Mouse (Mus musculus) splenic B cell, adult 2 months (primary cell): ENCODE results near the gene Idua.
A peak's percentile ranks its signal among the peaks of the same experiment; 100 is the strongest.
"Not testable (repeated sequence)": the region's sequence is repeated elsewhere in the genome, so short reads cannot be mapped to it uniquely, and the experiment has no call there.

Experiments used
- DNase-seq: peaks from one replicate; pipeline ENCODE4 v3.0.0-alpha.2; 2011; ENCODE audit warnings: low read depth, low spot score
- H3K27me3 ChIP-seq: 2 replicates; pipeline ENCODE4 v1.6.1; 2012; ENCODE audit warnings: mild to moderate bottlenecking, low read length, moderate library complexity, mixed read lengths; ENCODE audit not compliant: control insufficient read depth, poor library complexity, insufficient read depth, severe bottlenecking
- H3K36me3 ChIP-seq: 2 replicates; pipeline ENCODE4 v1.6.1; 2012; ENCODE audit warnings: mild to moderate bottlenecking, low read length, moderate library complexity, mixed read lengths; ENCODE audit not compliant: control insufficient read depth, poor library complexity, insufficient read depth, severe bottlenecking

Gene Idua

GRCm38 (mm10) chr5:108659698-108660631 is at the start of gene Idua:
Idua (plus strand) TSS chr5:108660331.
- no peaks in the 10 kb centered on the region; the same call in none of the 2 replicates for H3K36me3 ChIP-seq
- H3K27me3 ChIP-seq = no peaks in the 10 kb centered on the region
- no peak for DNase-seq

- H3K36me3 ChIP-seq = peaks cover 12% of the 10 kb centered on the region
- no peak for DNase-seq
- H3K27me3 ChIP-seq = no peaks in the 10 kb centered on the region
Observed at GRCm38 (mm10) chr5:108610426-108610825, 49.7 kb upstream of the Idua start.

- no peak for DNase-seq
- peaks cover 10% of the 10 kb centered on the region for H3K36me3 ChIP-seq
- no peaks in the 10 kb centered on the region for H3K27me3 ChIP-seq
Observed at GRCm38 (mm10) chr5:108621870-108622269, 38.3 kb upstream of the Idua start.

GRCm38 (mm10) chr5:108626050-108626660 is 34.0 kb upstream of the Idua start:
- H3K36me3 ChIP-seq = peaks cover 10% of the 10 kb centered on the region
- H3K27me3 ChIP-seq = no peaks in the 10 kb centered on the region
- no peak for DNase-seq

- H3K27me3 ChIP-seq = no peaks in the 10 kb centered on the region
- peak; percentile 38 for DNase-seq
- peaks cover 6% of the 10 kb centered on the region; the same call in 1 of the 2 replicates for H3K36me3 ChIP-seq
Observed at GRCm38 (mm10) chr5:108628891-108629633, 31.1 kb upstream of the Idua start.

- H3K36me3 ChIP-seq = 0 out of 2 replicates have a peak, but pooled peaks cover 2% of the 10 kb centered on the region
- no peaks in the 10 kb centered on the region for H3K27me3 ChIP-seq
- DNase-seq = peak; percentile 96
Observed at GRCm38 (mm10) chr5:108629634-108630483, 30.3 kb upstream of the Idua start, which contains the start of the genes Gak and Tmem175. Gak (minus strand) TSS chr5:108629755. Tmem175 (plus strand) TSS chr5:108629770.

GRCm38 (mm10) chr5:108633676-108634075 is 26.5 kb upstream of the Idua start:
- no peak for DNase-seq
- Histone ChIP-seq H3K36me3 (no peaks in the 10 kb centered on the region), H3K27me3 (no peaks in the 10 kb centered on the region)

- DNase-seq, H3K27me3 ChIP-seq, H3K36me3 ChIP-seq: not testable (repeated sequence)
Observed at GRCm38 (mm10) chr5:108634088-108634487, 26.0 kb upstream of the Idua start.

- peak; percentile 24 for DNase-seq
- Histone ChIP-seq H3K27me3 (no peaks in the 10 kb centered on the region), H3K36me3 (no peaks in the 10 kb centered on the region; the same call in 1 of the 2 replicates)
Observed at GRCm38 (mm10) chr5:108636172-108636571, 24.0 kb upstream of the Idua start.

- no peak for DNase-seq
- Histone ChIP-seq H3K36me3 (peaks cover 4% of the 10 kb centered on the region), H3K27me3 (no peaks in the 10 kb centered on the region)
Observed at GRCm38 (mm10) chr5:108643674-108644073, 16.5 kb upstream of the Idua start.

GRCm38 (mm10) chr5:108645651-108646342 is 14.3 kb upstream of the Idua start:
- Histone ChIP-seq H3K36me3 (peaks cover 4% of the 10 kb centered on the region), H3K27me3 (no peaks in the 10 kb centered on the region)
- no peak for DNase-seq

- Histone ChIP-seq H3K36me3 (peaks cover 4% of the 10 kb centered on the region), H3K27me3 (no peaks in the 10 kb centered on the region)
- DNase-seq = no peak
Observed at GRCm38 (mm10) chr5:108646343-108646660, 13.8 kb upstream of the Idua start.

- no peak for DNase-seq
- H3K27me3 ChIP-seq = no peaks in the 10 kb centered on the region
Observed at GRCm38 (mm10) chr5:108647311-108647710, 12.8 kb upstream of the Idua start.

More at GRCm38 (mm10) chr5:108647311-108647710, 12.8 kb upstream of the Idua start:
- H3K36me3 ChIP-seq = peaks cover 4% of the 10 kb centered on the region
